Mouse (Mus musculus): ENCODE results near the gene Gsta3. TPM values are rescaled to one million over a fixed set of nuclear protein-coding genes. Genes with fewer than 3 reads are reported as not detected.

Gsta3 gene
- polyA plus RNA-seq, 1 experiment from 2014 or later = 0.62 TPM

GRCm38 (mm10) chr1:21299826-21300225, 59.4 kb downstream of the Gsta3 start:
- H3K27me3 ChIP-seq (replicated peaks; ENCODE audit: control insufficient read depth, insufficient read depth, low read length) = no peaks in the 10 kb centered on the region
- H3K36me3 ChIP-seq (ENCODE audit: control insufficient read depth, insufficient read depth, low read length) = no peaks in the 10 kb centered on the region
- H3K27ac ChIP-seq (ENCODE audit: low read depth, low read length) = no peak overlapping the region
- H3K4me3 ChIP-seq (ENCODE audit: low read depth, low read length) = no peak overlapping the region
- H3K4me1 ChIP-seq (replicated peaks; ENCODE audit: control insufficient read depth, insufficient read depth, low read length) = no peaks in the 10 kb centered on the region
- no peak overlapping the region for H3K4me2 ChIP-seq
- no peaks in the 10 kb centered on the region for H3K9me3 ChIP-seq (ENCODE audit: control insufficient read depth, low read length)
- no peak overlapping the region for H3K9ac ChIP-seq (ENCODE audit: low read depth, low read length)
- ATAC-seq (replicated peaks; ENCODE audit: low FRiP score) (no peak), DNase-seq (ENCODE audit: low spot score) (no peak)
- 59% methylated on average over 3 of the region's 3 CpGs for WGBS

DNA sequence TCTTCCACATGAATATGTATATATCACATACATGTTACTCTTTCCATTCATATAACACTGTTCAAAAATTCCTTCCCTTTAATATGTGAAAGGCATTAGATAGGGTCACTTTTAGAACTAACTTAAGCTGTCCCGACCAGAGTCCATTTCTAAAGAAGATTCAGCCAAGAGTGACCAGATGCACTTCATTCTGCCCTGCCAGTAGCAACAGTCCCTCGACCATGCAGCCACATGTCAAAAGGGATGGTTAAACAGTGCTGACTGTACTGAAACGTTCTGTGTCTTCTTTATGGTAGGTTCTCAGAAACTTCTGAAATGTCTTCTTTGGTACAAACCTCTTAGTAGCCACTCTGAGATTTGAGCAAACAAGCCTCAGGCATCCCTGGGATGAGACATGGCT, 61.3 kb downstream of the Gsta3 start:
- Histone ChIP-seq H3K27me3 (replicated peaks; ENCODE audit: control insufficient read depth, insufficient read depth, low read length) (no peaks in the 10 kb centered on the region), H3K4me2 (no peak overlapping the region), H3K4me1 (replicated peaks; ENCODE audit: control insufficient read depth, insufficient read depth, low read length) (no peaks in the 10 kb centered on the region), H3K9me3 (ENCODE audit: control insufficient read depth, low read length) (no peaks in the 10 kb centered on the region), H3K36me3 (ENCODE audit: control insufficient read depth, insufficient read depth, low read length) (no peaks in the 10 kb centered on the region), H3K4me3 (ENCODE audit: low read depth, low read length) (no peak overlapping the region), H3K27ac (ENCODE audit: low read depth, low read length) (no peak overlapping the region), H3K9ac (ENCODE audit: low read depth, low read length) (no peak overlapping the region)
- no peak for DNase-seq (ENCODE audit: low spot score)
- 74% methylated on average over 3 of the region's 3 CpGs for WGBS
- ATAC-seq (replicated peaks; ENCODE audit: low FRiP score) = no peak

- Histone ChIP-seq H3K36me3 (ENCODE audit: control insufficient read depth, insufficient read depth, low read length) (no peaks in the 10 kb centered on the region), H3K27ac (ENCODE audit: low read depth, low read length) (no peak overlapping the region), H3K9ac (ENCODE audit: low read depth, low read length) (no peak overlapping the region), H3K4me1 (replicated peaks; ENCODE audit: control insufficient read depth, insufficient read depth, low read length) (no peaks in the 10 kb centered on the region), H3K4me3 (ENCODE audit: low read depth, low read length) (no peak overlapping the region), H3K27me3 (replicated peaks; ENCODE audit: control insufficient read depth, insufficient read depth, low read length) (no peaks in the 10 kb centered on the region), H3K9me3 (ENCODE audit: control insufficient read depth, low read length) (no peaks in the 10 kb centered on the region), H3K4me2 (no peak overlapping the region)
- DNase-seq (ENCODE audit: low spot score) (no peak), ATAC-seq (replicated peaks; ENCODE audit: low FRiP score) (no peak)
- WGBS = 65% methylated on average over 3 of the region's 3 CpGs
Measured at GRCm38 (mm10) chr1:21304174-21304573, 63.8 kb downstream of the Gsta3 start.

DNA sequence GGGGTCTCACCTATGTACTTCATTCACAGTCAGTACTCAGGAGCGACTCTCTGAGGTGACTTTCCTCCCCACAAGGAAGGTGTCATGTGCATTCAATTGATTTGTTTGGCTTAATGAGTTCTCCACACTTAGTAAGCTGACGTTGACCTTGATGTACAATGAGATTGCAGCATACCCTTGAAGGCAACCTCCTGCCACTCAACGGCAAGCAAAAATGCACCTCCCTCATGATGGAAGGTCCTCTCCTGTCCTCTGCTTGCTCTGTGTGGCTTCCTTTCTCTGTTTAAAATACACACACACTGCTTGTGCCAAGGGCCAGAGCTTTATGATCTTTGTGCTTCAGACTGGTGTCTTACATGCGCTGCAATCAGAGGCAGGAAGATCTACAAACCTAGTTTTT, 64.3 kb downstream of the Gsta3 start:
- no peak for DNase-seq (ENCODE audit: low spot score)
- Histone ChIP-seq H3K36me3 (ENCODE audit: control insufficient read depth, insufficient read depth, low read length) (no peaks in the 10 kb centered on the region), H3K27ac (ENCODE audit: low read depth, low read length) (no peak overlapping the region), H3K4me2 (no peak overlapping the region), H3K9me3 (ENCODE audit: control insufficient read depth, low read length) (no peaks in the 10 kb centered on the region), H3K4me3 (ENCODE audit: low read depth, low read length) (no peak overlapping the region), H3K4me1 (replicated peaks; ENCODE audit: control insufficient read depth, insufficient read depth, low read length) (no peaks in the 10 kb centered on the region), H3K9ac (ENCODE audit: low read depth, low read length) (no peak overlapping the region), H3K27me3 (replicated peaks; ENCODE audit: control insufficient read depth, insufficient read depth, low read length) (no peaks in the 10 kb centered on the region)
- 80% methylated on average over 4 of the region's 4 CpGs for WGBS
- no peak for ATAC-seq (replicated peaks; ENCODE audit: low FRiP score)

DNA sequence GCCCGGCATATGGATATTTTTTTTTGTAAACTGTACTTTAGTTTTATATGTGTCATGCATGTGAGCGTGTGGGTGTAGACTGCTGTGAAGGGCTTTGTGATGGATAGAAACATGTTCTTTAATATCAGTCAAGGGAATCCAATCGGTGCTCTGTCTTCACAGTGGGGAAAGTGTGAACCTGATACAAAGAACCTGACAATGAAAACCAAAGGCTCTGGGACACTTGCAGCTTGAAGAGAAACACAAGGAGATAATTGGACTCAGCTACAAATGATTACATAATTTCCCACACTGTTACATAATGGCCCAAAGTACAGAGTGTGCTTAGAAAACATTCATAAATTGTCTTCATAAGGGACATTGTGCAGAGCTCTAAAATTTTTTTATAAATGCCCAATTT, 65.1 kb downstream of the Gsta3 start:
- no peak overlapping the region for H3K9ac ChIP-seq (ENCODE audit: low read depth, low read length)
- no peaks in the 10 kb centered on the region for H3K27me3 ChIP-seq (replicated peaks; ENCODE audit: control insufficient read depth, insufficient read depth, low read length)
- DNase-seq (ENCODE audit: low spot score) (no peak), ATAC-seq (replicated peaks; ENCODE audit: low FRiP score) (no peak)
- no peak overlapping the region for H3K4me3 ChIP-seq (ENCODE audit: low read depth, low read length)
- H3K4me2 ChIP-seq = no peak overlapping the region
- H3K9me3 ChIP-seq (ENCODE audit: control insufficient read depth, low read length) = no peaks in the 10 kb centered on the region
- H3K4me1 ChIP-seq (replicated peaks; ENCODE audit: control insufficient read depth, insufficient read depth, low read length) = no peaks in the 10 kb centered on the region
- no peaks in the 10 kb centered on the region for H3K36me3 ChIP-seq (ENCODE audit: control insufficient read depth, insufficient read depth, low read length)
- 86% methylated on average over 3 of the region's 3 CpGs for WGBS
- H3K27ac ChIP-seq (ENCODE audit: low read depth, low read length) = no peak overlapping the region

- Histone ChIP-seq H3K27me3 (replicated peaks; ENCODE audit: control insufficient read depth, insufficient read depth, low read length) (no peaks in the 10 kb centered on the region), H3K36me3 (ENCODE audit: control insufficient read depth, insufficient read depth, low read length) (no peaks in the 10 kb centered on the region), H3K9me3 (ENCODE audit: control insufficient read depth, low read length) (no peaks in the 10 kb centered on the region), H3K9ac (ENCODE audit: low read depth, low read length) (no peak overlapping the region), H3K4me1 (replicated peaks; ENCODE audit: control insufficient read depth, insufficient read depth, low read length) (no peaks in the 10 kb centered on the region), H3K4me2 (no peak overlapping the region), H3K4me3 (ENCODE audit: low read depth, low read length) (no peak overlapping the region), H3K27ac (ENCODE audit: low read depth, low read length) (no peak overlapping the region)
- ATAC-seq (replicated peaks; ENCODE audit: low FRiP score) (no peak), DNase-seq (ENCODE audit: low spot score) (no peak)
- WGBS = 81% methylated on average over 2 of the region's 2 CpGs
Measured at GRCm38 (mm10) chr1:21314336-21314735, 73.9 kb downstream of the Gsta3 start.

Other genes with a start within 250 kb of the Gsta3 start
- gene Tram2, start 161.4 kb upstream of the Gsta3 start, polyA plus RNA-seq (2014; fragmentation: Nextera tagmentation; extraction: Ambion mirVana) = 3.9 and 4.0 TPM in 2 replicates
- 6.8 and 8.0 TPM in 2 replicates for gene Tmem14a, start 22.0 kb upstream of the Gsta3 start, polyA plus RNA-seq (2014; fragmentation: Nextera tagmentation; extraction: Ambion mirVana)
- not detected in 2 replicates for gene Khdc1a, start 109.1 kb downstream of the Gsta3 start, polyA plus RNA-seq (2014; fragmentation: Nextera tagmentation; extraction: Ambion mirVana)
- not detected in 2 replicates for gene Khdc1c, start 127.7 kb downstream of the Gsta3 start, polyA plus RNA-seq (2014; fragmentation: Nextera tagmentation; extraction: Ambion mirVana)
- gene Khdc1b, start 143.0 kb downstream of the Gsta3 start, polyA plus RNA-seq (2014; fragmentation: Nextera tagmentation; extraction: Ambion mirVana) = not detected in 2 replicates

Data from liver, embryonic 11.5 days (tissue).